Mouse (Mus musculus) MEL (cell line): ENCODE measurements at regions not wholly inside any gene's neighbourhood (a gene's known extent, or its start where the extent isn't known, plus 50 kb on each side); places are given as distances from the start of the nearest gene placed in this dataset.

Experiments
- DNase-seq: peaks from one replicate; pipeline ENCODE4 v3.0.0; 2011; ENCODE audit warnings: low read depth, low spot score
- H3K27ac ChIP-seq: 2 replicates; pipeline ENCODE4 v1.5.1; 2012; ENCODE audit warnings: low read depth, mild to moderate bottlenecking, control low read depth, low read length, moderate library complexity; ENCODE audit not compliant: control insufficient read depth
- H3K27me3 ChIP-seq, 2 experiments: fragments of 150-350 bp in 1 of 2; sonication (generic) in 1 of 2; 2 replicates each; pipeline ENCODE4 v1.6.1; 2012; ENCODE audit warnings: low read length in 2 of 2, mild to moderate bottlenecking in 2 of 2, improper control_type of control experiment in 1 of 2, moderate library complexity in 1 of 2; ENCODE audit not compliant: insufficient read depth in 2 of 2, control insufficient read depth in 1 of 2
- H3K36me3 ChIP-seq, 2 experiments: 2 replicates each; pipeline ENCODE4 v1.6.1; 2012 to 2014; ENCODE audit warnings: low read length in 2 of 2, improper control_type of control experiment in 1 of 2, inconsistent platforms in 1 of 2, mild to moderate bottlenecking in 1 of 2; ENCODE audit not compliant: insufficient read depth in 2 of 2, control insufficient read depth in 1 of 2
- H3K4me1 ChIP-seq, 2 experiments: fragments of 150-350 bp in 1 of 2; sonication (generic) in 1 of 2; 2 replicates each; pipeline ENCODE4 v1.6.1; 2012; ENCODE audit warnings: low read length in 2 of 2, improper control_type of control experiment in 1 of 2, mild to moderate bottlenecking in 1 of 2; ENCODE audit not compliant: insufficient read depth in 2 of 2, control insufficient read depth in 1 of 2
- H3K4me3 ChIP-seq, 2 experiments: fragments of 150-350 bp in 1 of 2; sonication (generic) in 1 of 2; 2 replicates each; pipeline ENCODE4 v1.5.1; 2012; ENCODE audit warnings: low read depth in 2 of 2, low read length in 2 of 2, mild to moderate bottlenecking in 2 of 2, moderate library complexity in 2 of 2, control low read depth in 1 of 2, improper control_type of control experiment in 1 of 2; ENCODE audit not compliant: control insufficient read depth in 1 of 2, insufficient read depth in 1 of 2
- H3K79me2 ChIP-seq: 2 replicates; pipeline ENCODE4 v1.6.1; 2012; ENCODE audit warnings: mild to moderate bottlenecking, low read length, moderate library complexity; ENCODE audit not compliant: control insufficient read depth, poor library complexity, insufficient read depth
- H3K9ac ChIP-seq: 2 replicates; pipeline ENCODE4 v1.6.1; 2012; ENCODE audit warnings: low read depth, mild to moderate bottlenecking, control low read depth, low read length, moderate library complexity; ENCODE audit not compliant: control insufficient read depth, poor library complexity, severe bottlenecking
- H3K9me3 ChIP-seq: fragments of 150-350 bp; sonication (generic); replicated peaks from 2 replicates; pipeline ENCODE4 v1.6.1; 2012; ENCODE audit warnings: mild to moderate bottlenecking, low read length, improper control_type of control experiment, moderate library complexity; ENCODE audit not compliant: insufficient read depth
- BHLHE40 ChIP-seq: IDR thresholded peaks from 2 replicates; pipeline ENCODE4 v1.6.1; 2012; ENCODE audit warnings: low read depth, mild to moderate bottlenecking, inconsistent platforms, low read length, improper control_type of control experiment, borderline replicate concordance
- CHD1 ChIP-seq: IDR thresholded peaks from 2 replicates; pipeline ENCODE4 v1.6.1; 2012; ENCODE audit warnings: low read depth, mild to moderate bottlenecking, inconsistent platforms, low read length, improper control_type of control experiment
- CHD2 ChIP-seq: IDR thresholded peaks from 2 replicates; pipeline ENCODE4 v1.6.1; 2011; ENCODE audit warnings: low read length, improper control_type of control experiment
- ELF1 ChIP-seq: IDR thresholded peaks from 2 replicates; pipeline ENCODE4 v1.6.1; 2014; ENCODE audit warnings: low read depth, mild to moderate bottlenecking, inconsistent platforms, low read length, improper control_type of control experiment, moderate library complexity
- EP300 ChIP-seq, 2 experiments: IDR thresholded peaks; 2 replicates each; pipeline ENCODE4 v1.6.1; 2011; ENCODE audit warnings: improper control_type of control experiment in 2 of 2, low read length in 2 of 2, low read depth in 1 of 2, mild to moderate bottlenecking in 1 of 2
- ETS1 ChIP-seq: IDR thresholded peaks from 2 replicates; pipeline ENCODE4 v1.6.1; 2012; ENCODE audit warnings: low read depth, mild to moderate bottlenecking, inconsistent platforms, low read length, improper control_type of control experiment, moderate library complexity
- GABPA ChIP-seq: IDR thresholded peaks from 2 replicates; pipeline ENCODE4 v1.6.1; 2012; ENCODE audit warnings: low read depth, mild to moderate bottlenecking, inconsistent platforms, low read length, improper control_type of control experiment, moderate library complexity
- GATA1 ChIP-seq: IDR thresholded peaks from 2 replicates; pipeline ENCODE4 v1.6.1; 2011; ENCODE audit warnings: low read depth, low read length, improper control_type of control experiment
- HCFC1 ChIP-seq: IDR thresholded peaks from 2 replicates; pipeline ENCODE4 v1.6.1; 2012; ENCODE audit warnings: low read depth, mild to moderate bottlenecking, inconsistent platforms, low read length, improper control_type of control experiment, moderate library complexity
- KAT2A ChIP-seq: conservative IDR thresholded peaks from 2 replicates; pipeline ENCODE4 v1.6.1; 2012; ENCODE audit warnings: low read depth, low read length, improper control_type of control experiment, inconsistent platforms
- MAFK ChIP-seq: IDR thresholded peaks from 2 replicates; pipeline ENCODE4 v1.6.1; 2011; ENCODE audit warnings: low read depth, mild to moderate bottlenecking, low read length, improper control_type of control experiment, borderline replicate concordance
- MAX ChIP-seq: IDR thresholded peaks from 2 replicates; pipeline ENCODE4 v1.6.1; 2011; ENCODE audit warnings: low read length, improper control_type of control experiment
- MAZ ChIP-seq: IDR thresholded peaks from 2 replicates; pipeline ENCODE4 v1.6.1; 2012; ENCODE audit warnings: low read depth, mild to moderate bottlenecking, inconsistent platforms, low read length, improper control_type of control experiment
- MEF2A ChIP-seq: IDR thresholded peaks from 2 replicates; pipeline ENCODE4 v1.6.1; 2014; ENCODE audit warnings: low read depth, mild to moderate bottlenecking, inconsistent platforms, low read length, improper control_type of control experiment; ENCODE audit not compliant: poor library complexity, insufficient replicate concordance, severe bottlenecking; ENCODE audit errors: extremely low read depth
- MXI1 ChIP-seq: IDR thresholded peaks from 2 replicates; pipeline ENCODE4 v1.6.1; 2011; ENCODE audit warnings: mild to moderate bottlenecking, low read depth, low read length, improper control_type of control experiment
- MYB ChIP-seq: IDR thresholded peaks from 2 replicates; pipeline ENCODE4 v1.6.1; 2011; ENCODE audit warnings: mild to moderate bottlenecking, low read depth, low read length, improper control_type of control experiment
- MYC ChIP-seq: IDR thresholded peaks from 2 replicates; pipeline ENCODE4 v1.6.1; 2011; ENCODE audit warnings: low read depth, mild to moderate bottlenecking, low read length, improper control_type of control experiment, moderate library complexity
- NRF1 ChIP-seq: IDR thresholded peaks from 2 replicates; pipeline ENCODE4 v1.6.1; 2014; ENCODE audit warnings: low read depth, mild to moderate bottlenecking, inconsistent platforms, low read length, improper control_type of control experiment, moderate library complexity; ENCODE audit not compliant: poor library complexity, insufficient read depth, severe bottlenecking
- RAD21 ChIP-seq: IDR thresholded peaks from 2 replicates; pipeline ENCODE4 v1.6.1; 2011; ENCODE audit warnings: mild to moderate bottlenecking, low read depth, low read length, improper control_type of control experiment
- SIN3A ChIP-seq: IDR thresholded peaks from 2 replicates; pipeline ENCODE4 v1.6.1; 2012; ENCODE audit warnings: low read length, improper control_type of control experiment, inconsistent platforms
- SMC3 ChIP-seq: IDR thresholded peaks from 2 replicates; pipeline ENCODE4 v1.6.1; 2011; ENCODE audit warnings: low read depth, low read length, improper control_type of control experiment
- TAL1 ChIP-seq: IDR thresholded peaks from 2 replicates; pipeline ENCODE4 v1.6.1; 2012; ENCODE audit warnings: mild to moderate bottlenecking, inconsistent platforms, low read length, moderate library complexity, mixed read lengths
- TBP ChIP-seq: IDR thresholded peaks from 2 replicates; pipeline ENCODE4 v1.8.0; 2011; ENCODE audit warnings: low read depth, low read length, improper control_type of control experiment
- TCF12 ChIP-seq: IDR thresholded peaks from 2 replicates; pipeline ENCODE4 v1.6.1; 2014; ENCODE audit warnings: low read depth, mild to moderate bottlenecking, inconsistent platforms, low read length, improper control_type of control experiment, moderate library complexity
- USF1 ChIP-seq: IDR thresholded peaks from 2 replicates; pipeline ENCODE4 v1.6.1; 2014; ENCODE audit warnings: low read depth, mild to moderate bottlenecking, inconsistent platforms, low read length, improper control_type of control experiment, moderate library complexity
- USF2 ChIP-seq, 2 experiments: IDR thresholded peaks; 2 replicates each; pipeline ENCODE4 v1.6.1; 2011 to 2012; ENCODE audit warnings: improper control_type of control experiment in 2 of 2, low read length in 2 of 2, borderline replicate concordance in 1 of 2, inconsistent platforms in 1 of 2, low read depth in 1 of 2, mild to moderate bottlenecking in 1 of 2; ENCODE audit not compliant: insufficient read depth in 1 of 2
- ZC3H11A ChIP-seq: IDR thresholded peaks from 2 replicates; pipeline ENCODE4 v1.6.1; 2012; ENCODE audit warnings: low read depth, mild to moderate bottlenecking, inconsistent platforms, low read length, improper control_type of control experiment
- ZKSCAN1 ChIP-seq: IDR thresholded peaks from 2 replicates; pipeline ENCODE4 v1.6.1; 2012; ENCODE audit warnings: low read depth, mild to moderate bottlenecking, inconsistent platforms, low read length, improper control_type of control experiment, moderate library complexity
- ZNF384 ChIP-seq: IDR thresholded peaks from 2 replicates; pipeline ENCODE4 v1.6.1; 2012; ENCODE audit warnings: low read depth, mild to moderate bottlenecking, inconsistent platforms, low read length, improper control_type of control experiment

- no peak overlapping the region for H3K4me3 ChIP-seq
- H3K27ac ChIP-seq = no peak overlapping the region
- no peak overlapping the region for H3K9ac ChIP-seq
- H3K27me3 ChIP-seq = no peaks in the 10 kb centered on the region
- DNase-seq = no peak
- H3K9me3 ChIP-seq = no peaks in the 10 kb centered on the region
- TF ChIP-seq ELF1 (no peak), GATA1 (no peak), MYB (no peak), MAZ (no peak), TAL1 (no peak), TCF12 (no peak), TBP (no peak), ZNF384 (no peak), NRF1 (no peak), HCFC1 (no peak), SIN3A (no peak), RAD21 (no peak), USF2 (IDR thresholded peaks at IDR 0.05; ENCODE audit: borderline replicate concordance in 1 of 2, insufficient read depth in 1 of 2, low read depth in 1 of 2, low read length in 2 of 2) (no peak), MYC (no peak), KAT2A (no peak), CHD1 (no peak), GABPA (no peak)
- H3K4me1 ChIP-seq = no peaks in the 10 kb centered on the region
- H3K79me2 ChIP-seq = no peaks in the 10 kb centered on the region
- H3K36me3 ChIP-seq = no peaks in the 10 kb centered on the region
Observed at GRCm38 (mm10) chr8:48944177-48944576, 100.4 kb upstream of the Tenm3 start.

GRCm38 (mm10) chr8:48937144-48937543 is 93.4 kb upstream of the Tenm3 start:
- DNase-seq = no peak
- Histone ChIP-seq H3K4me1 (no peaks in the 10 kb centered on the region), H3K9ac (no peak overlapping the region), H3K36me3 (no peaks in the 10 kb centered on the region), H3K4me3 (no peak overlapping the region), H3K27me3 (no peaks in the 10 kb centered on the region), H3K27ac (no peak overlapping the region), H3K9me3 (no peaks in the 10 kb centered on the region)
- no peak for TF ChIP-seq TCF12
- TF ChIP-seq ZC3H11A = no peak
- TF ChIP-seq MXI1 = no peak
- no peak for TF ChIP-seq CHD2
- TF ChIP-seq ETS1 = no peak
- TF ChIP-seq CHD1 = no peak
- TF ChIP-seq SMC3 = no peak
- TF ChIP-seq BHLHE40 = no peak
- TF ChIP-seq HCFC1 = no peak
- no peak for TF ChIP-seq MAX
- TF ChIP-seq USF2 (IDR thresholded peaks at IDR 0.05; ENCODE audit: borderline replicate concordance in 1 of 2, insufficient read depth in 1 of 2, low read depth in 1 of 2, low read length in 2 of 2) = no peak
- TF ChIP-seq MEF2A = no peak
- TF ChIP-seq USF1 = no peak
- TF ChIP-seq MYB = no peak
- TF ChIP-seq KAT2A = no peak
- TF ChIP-seq EP300 (IDR thresholded peaks at IDR 0.05; ENCODE audit: low read depth in 1 of 2, low read length in 2 of 2) = no peak
- no peak for TF ChIP-seq ELF1
- no peak for TF ChIP-seq MAZ
- TF ChIP-seq ZKSCAN1 = no peak
- no peak for TF ChIP-seq MAFK
- TF ChIP-seq, all 39 proteins: peak for 0
- no peaks in the 10 kb centered on the region for H3K79me2 ChIP-seq
